Mouse (Mus musculus): ENCODE results near the gene Snx9. TPM values are rescaled to one million over a fixed set of nuclear protein-coding genes. Genes with fewer than 3 reads are reported as not detected.

Snx9 gene
- 8.1 and 12.6 TPM in 2 replicates for polyA plus RNA-seq (2015; fragmentation: Nextera tagmentation; extraction: Ambion mirVana)

GRCm38 (mm10) chr17:5841128-5841942 lies at the start of gene Snx9:
Gene Snx9 (plus strand): TSS chr17:5841329.
- peak; percentile 90 for ATAC-seq (ENCODE audit: low FRiP score)
- under 1% methylated on average over 112 of the region's 131 CpGs for WGBS

GRCm38 (mm10) chr17:5792164-5792791 lies 48.9 kb upstream of the Snx9 start:
- peaks cover 3% of the 10 kb centered on the region; the same call in 1 of the 2 replicates for H3K4me1 ChIP-seq
- no peak overlapping the region for H3K9ac ChIP-seq (replicated peaks)
- H3K27ac ChIP-seq (replicated peaks) = no peak overlapping the region
- H3K9me3 ChIP-seq (replicated peaks) = peaks cover 4% of the 10 kb centered on the region; the same call in 1 of the 2 replicates
- no peaks in the 10 kb centered on the region for H3K36me3 ChIP-seq
- H3K4me2 ChIP-seq = no peak overlapping the region
- ATAC-seq (ENCODE audit: low FRiP score) = no peak
- no peak overlapping the region for H3K4me3 ChIP-seq (replicated peaks)
- H3K27me3 ChIP-seq (replicated peaks) = no peaks in the 10 kb centered on the region
- 92% methylated on average over 12 of the region's 12 CpGs for WGBS

More at GRCm38 (mm10) chr17:5841128-5841942, at the start of gene Snx9:
- H3K4me3 ChIP-seq (replicated peaks) = peak within 1 kb of the TSS; percentile 85
- H3K27ac ChIP-seq (replicated peaks) = peak within 1 kb of the TSS; percentile 93
- no peaks in the 10 kb centered on the region for H3K9me3 ChIP-seq (replicated peaks)
- peak within 1 kb of the TSS; percentile 79 for H3K4me2 ChIP-seq
- no peaks in the 10 kb centered on the region for H3K27me3 ChIP-seq (replicated peaks)
- peak within 1 kb of the TSS; percentile 83 for H3K9ac ChIP-seq (replicated peaks)
- no peaks in the 10 kb centered on the region for H3K36me3 ChIP-seq
- H3K4me1 ChIP-seq = peaks cover 16% of the 10 kb centered on the region

GRCm38 (mm10) chr17:5793593-5793992 lies 47.5 kb upstream of the Snx9 start:
- WGBS = 84% methylated on average over 4 of the region's 4 CpGs
- peaks cover 3% of the 10 kb centered on the region; the same call in 1 of the 2 replicates for H3K4me1 ChIP-seq
- H3K27ac ChIP-seq (replicated peaks) = no peak overlapping the region
- no peak for ATAC-seq (ENCODE audit: low FRiP score)
- no peaks in the 10 kb centered on the region for H3K27me3 ChIP-seq (replicated peaks)
- no peak overlapping the region for H3K9ac ChIP-seq (replicated peaks)
- no peaks in the 10 kb centered on the region for H3K36me3 ChIP-seq
- no peaks in the 10 kb centered on the region for H3K9me3 ChIP-seq (replicated peaks)
- no peak overlapping the region for H3K4me2 ChIP-seq
- H3K4me3 ChIP-seq (replicated peaks) = no peak overlapping the region

- WGBS = 76% methylated on average over 5 of the region's 5 CpGs
These were observed 46.9 kb upstream of the Snx9 start for GRCm38 (mm10) chr17:5794276-5794675.

GRCm38 (mm10) chr17:5795369-5795768 lies 45.8 kb upstream of the Snx9 start:
- H3K36me3 ChIP-seq = no peaks in the 10 kb centered on the region
- H3K9me3 ChIP-seq (replicated peaks) = no peaks in the 10 kb centered on the region
- no peaks in the 10 kb centered on the region for H3K27me3 ChIP-seq (replicated peaks)
- no peak overlapping the region for H3K9ac ChIP-seq (replicated peaks)
- no peak overlapping the region for H3K27ac ChIP-seq (replicated peaks)
- no peak for ATAC-seq (ENCODE audit: low FRiP score)
- no peak overlapping the region for H3K4me2 ChIP-seq
- no peak overlapping the region for H3K4me3 ChIP-seq (replicated peaks)
- H3K4me1 ChIP-seq = peaks cover 3% of the 10 kb centered on the region; the same call in 1 of the 2 replicates
- WGBS = 71% methylated on average over 5 of the region's 5 CpGs

More at GRCm38 (mm10) chr17:5794276-5794675, 46.9 kb upstream of the Snx9 start:
- Histone ChIP-seq H3K4me2 (no peak overlapping the region), H3K9me3 (replicated peaks) (no peaks in the 10 kb centered on the region), H3K27ac (replicated peaks) (no peak overlapping the region), H3K4me1 (peaks cover 3% of the 10 kb centered on the region; the same call in 1 of the 2 replicates), H3K9ac (replicated peaks) (no peak overlapping the region), H3K27me3 (replicated peaks) (no peaks in the 10 kb centered on the region), H3K36me3 (no peaks in the 10 kb centered on the region), H3K4me3 (replicated peaks) (no peak overlapping the region)
- no peak for ATAC-seq (ENCODE audit: low FRiP score)

- H3K4me3 ChIP-seq (replicated peaks) = no peak overlapping the region
- H3K27ac ChIP-seq (replicated peaks) = no peak overlapping the region
- no peaks in the 10 kb centered on the region for H3K9me3 ChIP-seq (replicated peaks)
- H3K36me3 ChIP-seq = no peaks in the 10 kb centered on the region
- peak; percentile 59; the same call in 1 of the 2 replicates for ATAC-seq (ENCODE audit: low FRiP score)
- no peaks in the 10 kb centered on the region for H3K27me3 ChIP-seq (replicated peaks)
- no peak overlapping the region for H3K9ac ChIP-seq (replicated peaks)
- peaks cover 3% of the 10 kb centered on the region; the same call in 1 of the 2 replicates for H3K4me1 ChIP-seq
- H3K4me2 ChIP-seq = no peak overlapping the region
- WGBS = under 1% methylated on average over 5 of the region's 5 CpGs
These were observed 45.3 kb upstream of the Snx9 start for GRCm38 (mm10) chr17:5795878-5796277.

- H3K4me1 ChIP-seq = peaks cover 3% of the 10 kb centered on the region; the same call in 1 of the 2 replicates
- no peak overlapping the region for H3K9ac ChIP-seq (replicated peaks)
- H3K4me3 ChIP-seq (replicated peaks) = no peak overlapping the region
- no peak overlapping the region for H3K4me2 ChIP-seq
- ATAC-seq (ENCODE audit: low FRiP score) = no peak
- 69% methylated on average over 5 of the region's 5 CpGs for WGBS
- H3K9me3 ChIP-seq (replicated peaks) = no peaks in the 10 kb centered on the region
- no peaks in the 10 kb centered on the region for H3K36me3 ChIP-seq
- H3K27me3 ChIP-seq (replicated peaks) = no peaks in the 10 kb centered on the region
- H3K27ac ChIP-seq (replicated peaks) = no peak overlapping the region
These were observed 43.9 kb upstream of the Snx9 start for GRCm38 (mm10) chr17:5797124-5797760.

- no peaks in the 10 kb centered on the region for H3K36me3 ChIP-seq
- ATAC-seq (ENCODE audit: low FRiP score) = no peak
- peaks cover 3% of the 10 kb centered on the region; the same call in 1 of the 2 replicates for H3K4me1 ChIP-seq
- H3K27me3 ChIP-seq (replicated peaks) = no peaks in the 10 kb centered on the region
- H3K4me2 ChIP-seq = no peak overlapping the region
- H3K27ac ChIP-seq (replicated peaks) = no peak overlapping the region
- no peaks in the 10 kb centered on the region for H3K9me3 ChIP-seq (replicated peaks)
- 66% methylated on average over 13 of the region's 13 CpGs for WGBS
- no peak overlapping the region for H3K4me3 ChIP-seq (replicated peaks)
- H3K9ac ChIP-seq (replicated peaks) = no peak overlapping the region
These were observed 42.8 kb upstream of the Snx9 start for GRCm38 (mm10) chr17:5798221-5798801.

GRCm38 (mm10) chr17:5798900-5799299 lies 42.2 kb upstream of the Snx9 start:
- ATAC-seq (ENCODE audit: low FRiP score) = no peak
- no peak overlapping the region for H3K9ac ChIP-seq (replicated peaks)
- no peaks in the 10 kb centered on the region for H3K9me3 ChIP-seq (replicated peaks)
- peaks cover 3% of the 10 kb centered on the region; the same call in 1 of the 2 replicates for H3K4me1 ChIP-seq
- no peak overlapping the region for H3K4me2 ChIP-seq
- H3K27ac ChIP-seq (replicated peaks) = no peak overlapping the region
- no peaks in the 10 kb centered on the region for H3K27me3 ChIP-seq (replicated peaks)
- no peaks in the 10 kb centered on the region for H3K36me3 ChIP-seq
- no peak overlapping the region for H3K4me3 ChIP-seq (replicated peaks)
- 64% methylated on average over 5 of the region's 5 CpGs for whole genome bisulfite sequencing

GRCm38 (mm10) chr17:5799396-5800021 lies 41.6 kb upstream of the Snx9 start:
- Histone ChIP-seq H3K27ac (replicated peaks) (no peak overlapping the region), H3K4me3 (replicated peaks) (no peak overlapping the region), H3K9ac (replicated peaks) (no peak overlapping the region), H3K4me2 (no peak overlapping the region), H3K4me1 (peaks cover 4% of the 10 kb centered on the region), H3K27me3 (replicated peaks) (no peaks in the 10 kb centered on the region), H3K9me3 (replicated peaks) (no peaks in the 10 kb centered on the region), H3K36me3 (no peaks in the 10 kb centered on the region)
- 87% methylated on average over 17 of the region's 17 CpGs for WGBS
- ATAC-seq (ENCODE audit: low FRiP score) = no peak

- no peaks in the 10 kb centered on the region for H3K36me3 ChIP-seq
- no peak overlapping the region for H3K9ac ChIP-seq (replicated peaks)
- H3K27me3 ChIP-seq (replicated peaks) = no peaks in the 10 kb centered on the region
- no peak overlapping the region for H3K4me3 ChIP-seq (replicated peaks)
- 82% methylated on average over 2 of the region's 2 CpGs for WGBS
- ATAC-seq (ENCODE audit: low FRiP score) = no peak
- H3K4me1 ChIP-seq = peaks cover 9% of the 10 kb centered on the region
- no peak overlapping the region for H3K27ac ChIP-seq (replicated peaks)
- no peak overlapping the region for H3K4me2 ChIP-seq
- H3K9me3 ChIP-seq (replicated peaks) = no peaks in the 10 kb centered on the region
These were observed 40.9 kb upstream of the Snx9 start for GRCm38 (mm10) chr17:5800254-5800653.

Measured in neural tube, embryonic 15.5 days (tissue).